Mouse (Mus musculus) CH12.LX (cell line): ENCODE data around the gene Uox. TPM values are rescaled to one million over a fixed set of nuclear protein-coding genes. Genes with fewer than 3 reads are reported as not detected.

Experiments
- DNase-seq: peaks from one replicate; pipeline ENCODE4 v3.0.0-alpha.2; 2013; ENCODE audit errors: extremely low read depth
- H3K27ac ChIP-seq: 2 replicates; pipeline ENCODE4 v1.5.1; 2012; ENCODE audit warnings: low read depth, mild to moderate bottlenecking, control low read depth, moderate library complexity; ENCODE audit not compliant: insufficient read depth
- H3K27me3 ChIP-seq: replicated peaks from 2 replicates; pipeline ENCODE3; 2012; ENCODE audit warnings: inconsistent platforms
- H3K36me3 ChIP-seq, 2 experiments: replicated peaks in 1 of 2; 2 replicates each; pipeline versions ENCODE3 to v1.6.1; 2012; ENCODE audit warnings: inconsistent platforms in 1 of 2, low read length in 1 of 2, mild to moderate bottlenecking in 1 of 2, mixed read lengths in 1 of 2, moderate library complexity in 1 of 2; ENCODE audit not compliant: control insufficient read depth in 1 of 2, insufficient read depth in 1 of 2
- H3K4me1 ChIP-seq, 2 experiments: 2 replicates each; pipeline ENCODE4 v1.6.1; 2012; ENCODE audit warnings: inconsistent platforms in 1 of 2, moderate library complexity in 1 of 2; ENCODE audit not compliant: insufficient read depth in 2 of 2, control insufficient read depth in 1 of 2
- H3K4me2 ChIP-seq: 2 replicates; pipeline ENCODE4 v1.6.1; 2012; ENCODE audit warnings: low read depth, mild to moderate bottlenecking, control low read depth; ENCODE audit not compliant: poor library complexity, insufficient read depth, severe bottlenecking
- H3K4me3 ChIP-seq, 3 experiments: fragments of 150-350 bp in 1 of 3; sonication (generic) in 1 of 3; replicated peaks in 1 of 3; 2 replicates each; pipeline versions ENCODE3 to v1.5.1; 2011 to 2012; ENCODE audit warnings: low read depth in 2 of 3, low read length in 2 of 3, mild to moderate bottlenecking in 2 of 3, moderate library complexity in 2 of 3, control low read depth in 1 of 3, improper control_type of control experiment in 1 of 3, inconsistent platforms in 1 of 3, mixed read lengths in 1 of 3; ENCODE audit not compliant: poor library complexity in 1 of 3
- H3K79me2 ChIP-seq: replicated peaks from 2 replicates; pipeline ENCODE4 v1.6.1; 2012; ENCODE audit warnings: mild to moderate bottlenecking, moderate library complexity; ENCODE audit not compliant: control insufficient read depth, poor library complexity, insufficient read depth, severe bottlenecking; ENCODE audit errors: extremely low read depth
- H3K9ac ChIP-seq: 2 replicates; pipeline ENCODE4 v1.6.1; 2012; ENCODE audit warnings: low read depth, mild to moderate bottlenecking, control low read depth, moderate library complexity; ENCODE audit not compliant: insufficient read depth
- H3K9me3 ChIP-seq: replicated peaks from 2 replicates; pipeline ENCODE3; 2012; ENCODE audit warnings: low read length, inconsistent platforms, mixed read lengths
- BHLHE40 ChIP-seq: IDR thresholded peaks from 2 replicates; pipeline ENCODE4 v1.6.1; 2011; ENCODE audit warnings: mild to moderate bottlenecking, low read depth, low read length, improper control_type of control experiment
- CHD2 ChIP-seq: IDR thresholded peaks from 2 replicates; pipeline ENCODE4 v1.6.1; 2011; ENCODE audit warnings: low read length, improper control_type of control experiment
- CTCF ChIP-seq, 2 experiments: IDR thresholded peaks in 1 of 2; conservative IDR thresholded peaks in 1 of 2; 2 replicates each; pipeline ENCODE4 v1.5.1; 2011 to 2012; ENCODE audit warnings: low read depth in 2 of 2, low read length in 2 of 2, improper control_type of control experiment in 1 of 2, inconsistent platforms in 1 of 2, mild to moderate bottlenecking in 1 of 2, moderate library complexity in 1 of 2
- EP300 ChIP-seq: IDR thresholded peaks from 2 replicates; pipeline ENCODE4 v1.6.1; 2011; ENCODE audit warnings: low read length, improper control_type of control experiment
- ETS1 ChIP-seq: conservative IDR thresholded peaks from 2 replicates; pipeline ENCODE4 v1.6.1; 2012; ENCODE audit warnings: low read depth, mild to moderate bottlenecking, inconsistent platforms, low read length, improper control_type of control experiment, moderate library complexity
- GABPA ChIP-seq: IDR thresholded peaks from 2 replicates; pipeline ENCODE4 v1.6.1; 2012; ENCODE audit warnings: low read depth, low read length, improper control_type of control experiment, inconsistent platforms; ENCODE audit not compliant: insufficient replicate concordance
- IRF4 ChIP-seq: IDR thresholded peaks from 2 replicates; pipeline ENCODE4 v1.6.1; 2014; ENCODE audit warnings: low read depth, mild to moderate bottlenecking, inconsistent platforms, low read length, improper control_type of control experiment
- MAFK ChIP-seq: IDR thresholded peaks from 2 replicates; pipeline ENCODE4 v1.6.1; 2011; ENCODE audit warnings: low read length, improper control_type of control experiment; ENCODE audit not compliant: insufficient replicate concordance
- MAX ChIP-seq: IDR thresholded peaks from 2 replicates; pipeline ENCODE4 v1.6.1; 2011; ENCODE audit warnings: low read length, improper control_type of control experiment
- NELFE ChIP-seq: IDR thresholded peaks from 2 replicates; pipeline ENCODE4 v1.6.1; 2011; ENCODE audit warnings: low read depth, low read length, improper control_type of control experiment
- PAX5 ChIP-seq: IDR thresholded peaks from 2 replicates; pipeline ENCODE4 v1.6.1; 2012; ENCODE audit warnings: low read length, inconsistent platforms, mixed read lengths
- RAD21 ChIP-seq: IDR thresholded peaks from 2 replicates; pipeline ENCODE4 v1.6.1; 2011; ENCODE audit warnings: low read depth, mild to moderate bottlenecking, low read length, improper control_type of control experiment, moderate library complexity
- RCOR1 ChIP-seq: conservative IDR thresholded peaks from 2 replicates; pipeline ENCODE4 v1.6.1; 2012; ENCODE audit warnings: low read depth, mild to moderate bottlenecking, inconsistent platforms, low read length, improper control_type of control experiment
- SIN3A ChIP-seq: IDR thresholded peaks from 2 replicates; pipeline ENCODE4 v1.6.1; 2012; ENCODE audit warnings: low read length, improper control_type of control experiment, inconsistent platforms
- TCF12 ChIP-seq: IDR thresholded peaks from 2 replicates; pipeline ENCODE4 v1.6.1; 2014; ENCODE audit warnings: low read depth, mild to moderate bottlenecking, inconsistent platforms, low read length, improper control_type of control experiment
- ZC3H11A ChIP-seq: IDR thresholded peaks from 2 replicates; pipeline ENCODE4 v1.6.1; 2012; ENCODE audit warnings: low read depth, mild to moderate bottlenecking, inconsistent platforms, low read length, improper control_type of control experiment
- ZKSCAN1 ChIP-seq: IDR thresholded peaks from 2 replicates; pipeline ENCODE4 v1.6.1; 2012; ENCODE audit warnings: low read depth, inconsistent platforms, low read length, improper control_type of control experiment, borderline replicate concordance
- ZNF384 ChIP-seq: IDR thresholded peaks from 2 replicates; pipeline ENCODE4 v1.6.1; 2012; ENCODE audit warnings: low read depth, low read length, improper control_type of control experiment, inconsistent platforms
- dilution Hi-C: fragments of 300-500 bp; cut with MboI; formaldehyde crosslinking; loops from 2 replicates; pipeline ENCODE4 v1.14.3; 2020; ENCODE audit warnings: low sequenced_read_pairs; ENCODE audit not compliant: extremely low pct_unique_long_range_greater_than_20kb, extremely low pct_ligation_motif_present
- in situ Hi-C: fragments of 300-500 bp; cut with MboI; formaldehyde crosslinking; loops from 3 replicates; pipeline ENCODE4 v1.14.3; 2019; ENCODE audit warnings: low sequenced_read_pairs, low pct_ligation_motif_present, low pct_unique_long_range_greater_than_20kb, mixed read lengths
- polyA plus RNA-seq: library from polyadenylated mRNA; unstranded; fragments of >175 nt; gene quantifications from 2 replicates; pipeline ENCODE4 v1.2.1, GENCODE M21; 2012; ENCODE audit warnings: low read depth; ENCODE audit not compliant: insufficient read length
- total RNA-seq, 2 experiments: library from RNA; depleted of rRNA; stranded (reverse); fragments of 300-350 nt in 1 of 2; fragments of >200 nt in 1 of 2; gene quantifications; 2 replicates each; pipeline ENCODE4 v1.2.3; 2012 to 2014

Uox gene
- total and polyA plus RNA-seq, 3 experiments, result not detected

DNA sequence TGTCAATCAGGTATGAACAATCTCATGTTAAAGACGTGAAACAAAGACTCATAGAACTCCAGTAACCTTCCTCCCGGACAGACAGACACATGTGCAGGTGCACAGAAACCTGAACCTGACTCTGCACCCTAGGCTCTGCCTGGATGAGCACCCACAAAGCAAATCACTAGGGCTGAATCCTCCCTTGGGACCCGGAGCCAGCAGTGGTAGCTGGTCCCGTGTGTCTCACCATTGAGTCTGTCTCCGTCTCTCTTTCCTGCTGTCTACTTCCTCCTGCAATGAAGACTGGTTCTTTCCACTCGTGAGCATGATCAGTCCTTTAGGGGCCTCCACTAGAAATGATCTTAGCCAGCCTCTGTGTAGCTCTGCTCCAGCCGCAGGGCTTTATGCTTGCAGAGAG lies 91.7 kb downstream of the Uox start:
- Histone ChIP-seq H3K27me3 (no peaks in the 10 kb centered on the region), H3K36me3 (no peaks in the 10 kb centered on the region), H3K79me2 (no peaks in the 10 kb centered on the region), H3K4me1 (peaks cover 0 to 16% of the 10 kb centered on the region in 2 experiments; a peak in 3 of 4 replicates), H3K9me3 (no peaks in the 10 kb centered on the region), H3K9ac (no peak overlapping the region), H3K27ac (no peak overlapping the region), H3K4me2 (peak overlapping the region; percentile 45), H3K4me3 (no peak overlapping the region)
- in situ Hi-C loops, result no loop called here
- dilution Hi-C loops, result no loop called here
- peak; percentile 69 for DNase-seq
- TF ChIP-seq BHLHE40 (peak; percentile 64), CTCF (conservative IDR thresholded peaks at IDR 0.05 in 1 of 2, IDR thresholded peaks at IDR 0.05 in 1 of 2; ENCODE audit: low read depth in 2 of 2, low read length in 2 of 2) (no peak)

DNA sequence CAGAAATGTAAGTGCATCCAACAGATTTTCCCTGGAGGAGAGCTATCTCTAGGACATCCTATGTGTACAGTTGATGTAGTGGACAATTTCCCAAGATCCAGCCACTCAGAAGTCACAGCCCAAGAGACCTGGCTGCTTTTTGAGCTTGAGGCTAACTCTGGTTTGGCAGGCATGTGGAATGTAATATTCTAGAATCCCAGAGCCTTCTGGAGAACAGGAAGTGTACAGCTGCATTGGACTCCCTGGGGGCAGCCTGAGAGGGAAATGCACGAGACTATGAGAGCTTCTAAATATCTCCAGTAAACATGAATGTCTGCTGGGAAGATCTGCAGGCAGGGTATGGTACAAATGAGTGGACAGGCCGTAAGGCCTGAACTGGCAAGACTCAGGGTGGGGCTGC lies 100.9 kb downstream of the Uox start:
- TF ChIP-seq TCF12 (no peak), ZNF384 (no peak), SIN3A (no peak), PAX5 (no peak), MAFK (no peak), ETS1 (no peak), IRF4 (no peak), RAD21 (no peak), GABPA (no peak), MAX (no peak), NELFE (no peak), RCOR1 (no peak), ZKSCAN1 (no peak), EP300 (no peak)
- no peaks in the 10 kb centered on the region for H3K4me1 ChIP-seq
- H3K79me2 ChIP-seq, result no peaks in the 10 kb centered on the region
- H3K4me2 ChIP-seq, result no peak overlapping the region
- no peak for DNase-seq
- H3K9ac ChIP-seq, result no peak overlapping the region
- in situ Hi-C loops, result no loop called here
- dilution Hi-C loops, result no loop called here
- H3K27ac ChIP-seq, result no peak overlapping the region
- H3K27me3 ChIP-seq, result no peaks in the 10 kb centered on the region
- H3K9me3 ChIP-seq, result no peaks in the 10 kb centered on the region
- no peaks in the 10 kb centered on the region for H3K36me3 ChIP-seq
- H3K4me3 ChIP-seq, result no peak overlapping the region

GRCm38 (mm10) chr3:146675101-146675500 lies 104.9 kb downstream of the Uox start:
- Histone ChIP-seq H3K4me2 (no peak overlapping the region), H3K36me3 (no peaks in the 10 kb centered on the region), H3K27ac (no peak overlapping the region), H3K27me3 (no peaks in the 10 kb centered on the region), H3K9me3 (no peaks in the 10 kb centered on the region), H3K4me3 (no peak overlapping the region), H3K79me2 (no peaks in the 10 kb centered on the region), H3K9ac (no peak overlapping the region), H3K4me1 (no peaks in the 10 kb centered on the region)
- in situ Hi-C loops, result no loop called here
- dilution Hi-C loops, result no loop called here
- no peak for DNase-seq
- TF ChIP-seq ETS1, result no peak
- TF ChIP-seq BHLHE40, result no peak
- no peak for TF ChIP-seq ZNF384
- TF ChIP-seq ZC3H11A, result no peak
- TF ChIP-seq CHD2, result no peak
